Mouse (Mus musculus) hindbrain, postnatal 0 days (tissue): ENCODE results near the gene Tns3. TPM values are rescaled to one million over a fixed set of nuclear protein-coding genes. Genes with fewer than 3 reads are reported as not detected.
A peak's percentile ranks its signal among the peaks of the same experiment; 100 is the strongest.

Experiments
- ATAC-seq: fragments of 200-750 bp; cut with Nextera tagmentation; 2 replicates; pipeline ENCODE4 v1.8.0; 2017; ENCODE audit warnings: mild to moderate bottlenecking, moderate TSS enrichment, moderate library complexity
- DNase-seq: peaks from one replicate; pipeline ENCODE4 v3.0.0-alpha.2; 2015; ENCODE audit warnings: low spot score
- H3K27ac ChIP-seq: fragments of 300-500 bp; sonication (generic); 2 replicates; pipeline ENCODE4 v1.5.1; 2014; ENCODE audit warnings: mild to moderate bottlenecking
- H3K27me3 ChIP-seq: fragments of 300-500 bp; sonication (generic); 2 replicates; pipeline ENCODE4 v1.6.1; 2014; ENCODE audit warnings: low read length, mixed read lengths; ENCODE audit not compliant: insufficient read depth
- H3K36me3 ChIP-seq: fragments of 300-500 bp; sonication (generic); 2 replicates; pipeline ENCODE4 v1.6.1; 2014; ENCODE audit warnings: low read length, mixed read lengths; ENCODE audit not compliant: insufficient read depth
- H3K4me1 ChIP-seq: fragments of 300-500 bp; sonication (generic); 2 replicates; pipeline ENCODE4 v1.6.1; 2014; ENCODE audit warnings: antibody characterized with exemption, low read length, mixed read lengths; ENCODE audit not compliant: insufficient read depth
- H3K4me2 ChIP-seq: fragments of 300-500 bp; sonication (generic); 2 replicates; pipeline ENCODE4 v1.6.1; 2014; ENCODE audit warnings: low read depth, mild to moderate bottlenecking, low read length, moderate library complexity, mixed read lengths
- H3K4me3 ChIP-seq: fragments of 300-500 bp; sonication (generic); 2 replicates; pipeline ENCODE4 v1.5.1; 2014; ENCODE audit warnings: low read length
- H3K9ac ChIP-seq: fragments of 300-500 bp; sonication (generic); replicated peaks from 2 replicates; pipeline ENCODE4 v1.6.1; 2014; ENCODE audit warnings: mild to moderate bottlenecking, low read length, moderate library complexity, mixed read lengths
- H3K9me3 ChIP-seq: fragments of 300-500 bp; sonication (generic); 2 replicates; pipeline ENCODE4 v1.6.1; 2016; ENCODE audit warnings: low read length, mixed read lengths
- CTCF ChIP-seq: IDR thresholded peaks from 2 replicates; pipeline ENCODE4 v1.5.1; 2016; ENCODE audit warnings: antibody characterized with exemption, control low read depth, low read depth
- WGBS: fragments of 180-500 bp; shearing (Covaris S2); extraction: QIAGEN DNeasy Blood & Tissue Kit; methylation state at CpG from one replicate; pipeline ENCODE4 v1.1.7; 2014; 5-methylcytosine and 5-hydroxymethylcytosine counted together
- polyA plus RNA-seq: library from polyadenylated mRNA; unstranded; fragments of >200 nt; fragmentation: Nextera tagmentation; extraction: Ambion mirVana; gene quantifications from 2 replicates; pipeline ENCODE4 v1.2.1, GENCODE M21; 2015
- total RNA-seq: library from RNA; depleted of rRNA; stranded (reverse); fragments of >200 nt; gene quantifications from 2 replicates; pipeline ENCODE4 v1.2.3, GENCODE M21; 2014

Tns3 gene
- total and polyA plus RNA-seq, 2 experiments from 2014 or later = 8.2 to 63.6 TPM

DNA sequence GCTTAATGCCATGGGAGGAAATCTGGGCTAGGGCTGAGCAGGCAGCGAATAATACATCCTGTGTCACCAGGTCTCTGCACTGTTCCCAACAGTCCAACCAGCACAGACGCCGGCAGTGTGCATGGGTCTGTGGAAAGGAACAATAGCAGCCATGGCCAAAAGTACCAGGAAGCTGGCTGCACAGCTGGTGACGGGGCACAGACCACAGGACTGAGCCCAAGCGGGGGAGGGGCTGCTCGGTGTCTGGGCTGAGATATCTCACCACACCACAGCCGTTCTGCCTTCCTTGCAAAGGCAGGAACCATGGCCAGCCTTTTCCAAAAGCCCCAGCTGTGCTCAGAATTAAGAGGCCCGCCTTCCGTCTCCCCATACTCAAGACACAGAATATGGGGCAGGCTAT is 107.3 kb downstream of the Tns3 start:
- Histone ChIP-seq H3K4me3 (no peak overlapping the region), H3K9me3 (no peaks in the 10 kb centered on the region), H3K27me3 (no peaks in the 10 kb centered on the region), H3K36me3 (no peaks in the 10 kb centered on the region), H3K4me1 (no peaks in the 10 kb centered on the region; the same call in 1 of the 2 replicates), H3K9ac (no peak overlapping the region), H3K27ac (no peak overlapping the region), H3K4me2 (no peak overlapping the region)
- WGBS = 25% methylated on average over 9 of the region's 9 CpGs
- ATAC-seq (peak; percentile 72; the same call in 1 of the 2 replicates), DNase-seq (peak; percentile 44)
- TF ChIP-seq CTCF = no peak

GRCm38 (mm10) chr11:8551710-8552109 is 112.6 kb downstream of the Tns3 start:
- H3K4me3 ChIP-seq = no peak overlapping the region
- DNase-seq = no peak
- 90% methylated on average over 5 of the region's 5 CpGs for WGBS

DNA sequence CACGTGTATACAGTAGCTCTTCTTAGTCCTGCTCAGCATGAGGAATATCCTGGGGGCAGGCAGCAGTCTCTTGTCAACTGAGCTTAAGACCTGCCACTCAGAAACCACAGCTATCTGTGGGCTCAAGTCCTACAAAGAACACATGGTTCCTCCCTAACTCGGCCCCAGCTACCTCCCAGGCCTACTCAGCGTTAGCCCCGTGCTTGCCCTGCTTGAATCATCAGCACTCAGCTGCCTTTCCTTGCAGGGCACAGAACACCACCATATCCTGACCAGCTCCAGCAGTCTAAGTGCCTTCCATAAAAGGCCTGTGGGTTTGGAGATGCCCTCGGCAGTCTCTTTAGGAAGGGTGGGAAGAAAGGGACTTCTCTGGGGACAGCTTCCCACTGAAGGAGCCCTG is 116.7 kb downstream of the Tns3 start:
- Histone ChIP-seq H3K27ac (no peak overlapping the region), H3K9ac (no peak overlapping the region), H3K4me3 (no peak overlapping the region), H3K4me1 (no peaks in the 10 kb centered on the region), H3K4me2 (no peak overlapping the region), H3K36me3 (no peaks in the 10 kb centered on the region), H3K27me3 (no peaks in the 10 kb centered on the region), H3K9me3 (no peaks in the 10 kb centered on the region)
- TF ChIP-seq CTCF = no peak
- DNase-seq = no peak
- WGBS = 72% methylated on average over 5 of the region's 5 CpGs
- no peak for ATAC-seq

More at GRCm38 (mm10) chr11:8551710-8552109, 112.6 kb downstream of the Tns3 start:
- H3K9me3 ChIP-seq = no peaks in the 10 kb centered on the region
- no peak overlapping the region for H3K27ac ChIP-seq
- no peaks in the 10 kb centered on the region for H3K36me3 ChIP-seq
- no peak overlapping the region for H3K9ac ChIP-seq
- H3K27me3 ChIP-seq = no peaks in the 10 kb centered on the region
- no peaks in the 10 kb centered on the region for H3K4me1 ChIP-seq
- no peak for TF ChIP-seq CTCF
- no peak overlapping the region for H3K4me2 ChIP-seq
- no peak for ATAC-seq

DNA sequence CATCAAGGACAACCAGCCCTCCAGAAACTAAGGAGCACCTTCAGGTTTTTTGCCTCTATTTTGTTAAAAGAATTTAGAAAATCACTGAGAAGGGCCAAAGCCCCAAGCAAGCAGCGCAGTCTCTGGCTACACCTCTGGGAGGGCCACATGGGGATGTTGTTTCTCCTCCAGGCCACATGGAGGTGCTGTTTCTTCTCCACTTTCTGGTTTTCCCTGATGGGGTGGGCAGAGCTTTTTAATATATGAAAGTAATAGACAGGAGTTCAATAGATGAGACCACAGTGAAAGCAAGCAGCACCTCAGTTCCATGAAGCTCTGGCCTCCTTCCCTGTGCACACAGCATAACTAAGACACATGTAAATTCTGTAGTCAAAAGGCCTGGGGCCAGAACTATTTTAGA is 118.5 kb downstream of the Tns3 start:
- ATAC-seq = no peak
- TF ChIP-seq CTCF = peak; percentile 57
- WGBS = 98% methylated on average over 1 of the region's 1 CpGs

GRCm38 (mm10) chr11:8544355-8544754 is 120.0 kb downstream of the Tns3 start:
- ATAC-seq = no peak

More for the DNA sequence above, 118.5 kb downstream of the Tns3 start:
- Histone ChIP-seq H3K4me3 (no peak overlapping the region), H3K36me3 (no peaks in the 10 kb centered on the region), H3K4me1 (no peaks in the 10 kb centered on the region), H3K9me3 (no peaks in the 10 kb centered on the region), H3K27me3 (no peaks in the 10 kb centered on the region), H3K4me2 (no peak overlapping the region), H3K27ac (no peak overlapping the region), H3K9ac (no peak overlapping the region)
- no peak for DNase-seq

DNA sequence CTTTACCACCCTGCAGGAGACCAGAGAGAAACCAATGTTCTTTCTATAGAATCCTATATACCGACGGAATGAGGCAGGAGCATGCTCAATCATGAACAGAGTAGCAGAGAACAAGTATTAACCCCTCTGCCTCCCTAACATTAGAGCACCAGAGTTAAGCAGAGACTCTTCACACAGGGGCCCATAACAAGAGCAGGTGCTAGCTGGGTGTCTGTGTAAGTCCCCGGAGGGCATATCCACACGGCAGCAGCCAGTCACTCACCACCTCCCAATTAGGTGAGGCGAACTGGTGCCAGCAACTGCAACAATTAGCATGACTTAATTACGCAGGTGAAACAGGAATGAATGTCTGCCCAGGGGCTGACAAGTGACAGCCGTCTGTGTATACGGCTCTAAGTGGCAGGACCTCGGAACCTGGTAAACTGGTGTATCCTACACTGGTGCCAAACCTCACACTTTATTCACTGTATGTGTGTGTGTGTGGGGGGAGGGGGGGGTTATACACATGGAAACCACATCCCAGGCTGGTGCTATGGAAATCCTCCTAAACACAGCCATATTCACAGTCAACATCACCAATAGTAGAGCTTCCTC is 123.0 kb downstream of the Tns3 start:
- Histone ChIP-seq H3K36me3 (no peaks in the 10 kb centered on the region), H3K27me3 (no peaks in the 10 kb centered on the region), H3K27ac (no peak overlapping the region), H3K4me3 (no peak overlapping the region), H3K9me3 (no peaks in the 10 kb centered on the region), H3K4me2 (no peak overlapping the region), H3K4me1 (no peaks in the 10 kb centered on the region), H3K9ac (no peak overlapping the region)
- no peak for DNase-seq
- no peak for ATAC-seq
- 68% methylated on average over 9 of the region's 9 CpGs for WGBS
- TF ChIP-seq CTCF = no peak

More at GRCm38 (mm10) chr11:8544355-8544754, 120.0 kb downstream of the Tns3 start:
- no peaks in the 10 kb centered on the region for H3K27me3 ChIP-seq
- H3K4me1 ChIP-seq = no peaks in the 10 kb centered on the region
- H3K9ac ChIP-seq = no peak overlapping the region
- no peak overlapping the region for H3K4me3 ChIP-seq
- 36% methylated on average over 6 of the region's 6 CpGs for WGBS
- DNase-seq = peak; percentile 27
- H3K27ac ChIP-seq = no peak overlapping the region
- no peaks in the 10 kb centered on the region for H3K36me3 ChIP-seq
- TF ChIP-seq CTCF = no peak
- no peak overlapping the region for H3K4me2 ChIP-seq
- no peaks in the 10 kb centered on the region for H3K9me3 ChIP-seq

DNA sequence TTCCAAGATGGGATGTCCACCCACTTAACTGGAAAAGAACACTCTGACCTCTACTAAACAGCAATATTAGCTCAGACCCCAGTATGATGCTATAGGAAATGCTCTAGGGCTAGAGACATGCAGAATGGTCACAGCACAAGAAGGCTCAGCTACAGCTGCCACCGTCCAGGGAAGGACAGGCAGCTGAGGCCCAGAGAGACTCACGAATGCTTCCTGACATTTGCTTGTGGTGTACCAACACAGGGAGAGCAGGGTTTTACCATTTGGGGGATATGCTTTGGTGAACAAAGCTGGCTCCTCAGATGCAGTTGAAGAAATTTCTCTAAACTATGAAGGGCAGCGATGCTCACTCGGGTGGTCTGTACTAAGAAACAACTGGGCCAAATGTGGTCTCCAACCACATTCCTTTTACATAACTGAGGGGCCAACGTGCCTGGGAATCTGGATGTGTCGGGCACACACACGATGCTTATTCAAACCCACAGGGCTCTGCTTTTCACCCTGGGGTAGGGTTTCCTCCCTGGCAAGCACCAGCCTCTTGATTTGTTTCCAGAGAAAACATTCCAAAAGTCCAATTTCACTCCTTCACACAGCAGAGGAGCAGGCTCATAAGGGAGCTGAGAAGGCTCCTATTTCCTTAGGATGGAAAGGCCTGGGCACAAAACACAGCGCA is 124.6 kb downstream of the Tns3 start:
- DNase-seq (peak; percentile 36), ATAC-seq (no peak)
- no peaks in the 10 kb centered on the region for H3K9me3 ChIP-seq
- peak overlapping the region; percentile 8; the same call in 1 of the 2 replicates for H3K27ac ChIP-seq
- H3K4me1 ChIP-seq = no peaks in the 10 kb centered on the region
- TF ChIP-seq CTCF = no peak
- no peaks in the 10 kb centered on the region for H3K27me3 ChIP-seq
- 63% methylated on average over 8 of the region's 8 CpGs for WGBS
- H3K36me3 ChIP-seq = no peaks in the 10 kb centered on the region
- no peak overlapping the region for H3K4me2 ChIP-seq
- no peak overlapping the region for H3K9ac ChIP-seq
- H3K4me3 ChIP-seq = no peak overlapping the region
